Mouse (Mus musculus) embryonic facial prominence, embryonic 14.5 days (tissue): ENCODE measurements around the gene Fcho2. TPM values are rescaled to one million over a fixed set of nuclear protein-coding genes. Genes with fewer than 3 reads are reported as not detected.

Experiments
- ATAC-seq: fragments of 200-750 bp; cut with Nextera tagmentation; 2 replicates; pipeline ENCODE4 v1.8.0; 2017; ENCODE audit warnings: low read depth, moderate number of reproducible peaks, moderate TSS enrichment
- DNase-seq: peaks from one replicate; pipeline ENCODE4 v3.0.0-alpha.2; 2015; ENCODE audit warnings: low spot score
- H3K27ac ChIP-seq: fragments of 300-500 bp; sonication (generic); replicated peaks from 2 replicates; pipeline ENCODE4 v1.5.1; 2014; ENCODE audit warnings: low read depth, mild to moderate bottlenecking, low read length, moderate library complexity
- H3K27me3 ChIP-seq: fragments of 300-500 bp; sonication (generic); replicated peaks from 2 replicates; pipeline ENCODE4 v1.6.1; 2014; ENCODE audit warnings: low read length; ENCODE audit not compliant: control insufficient read depth, insufficient read depth
- H3K36me3 ChIP-seq: fragments of 300-500 bp; sonication (generic); 2 replicates; pipeline ENCODE4 v1.6.1; 2014; ENCODE audit warnings: low read length, mixed read lengths; ENCODE audit not compliant: control insufficient read depth, insufficient read depth
- H3K4me1 ChIP-seq: fragments of 300-500 bp; sonication (generic); 2 replicates; pipeline ENCODE4 v1.6.1; 2014; ENCODE audit warnings: antibody characterized with exemption, low read length; ENCODE audit not compliant: control insufficient read depth, insufficient read depth
- H3K4me2 ChIP-seq: fragments of 300-500 bp; sonication (generic); 2 replicates; pipeline ENCODE4 v1.6.1; 2014; ENCODE audit warnings: low read depth, mild to moderate bottlenecking, low read length, moderate library complexity, mixed read lengths
- H3K4me3 ChIP-seq: fragments of 300-500 bp; sonication (generic); 2 replicates; pipeline ENCODE4 v1.5.1; 2014; ENCODE audit warnings: low read depth, mild to moderate bottlenecking, low read length
- H3K9ac ChIP-seq: fragments of 300-500 bp; sonication (generic); 2 replicates; pipeline ENCODE4 v1.6.1; 2014; ENCODE audit warnings: low read depth, mild to moderate bottlenecking, low read length, moderate library complexity, mixed read lengths
- H3K9me3 ChIP-seq: fragments of 300-500 bp; sonication (generic); 2 replicates; pipeline ENCODE4 v1.6.1; 2016; ENCODE audit warnings: low read length; ENCODE audit not compliant: control insufficient read depth
- WGBS: fragments of 180-500 bp; shearing (Covaris S2); extraction: QIAGEN DNeasy Blood & Tissue Kit; methylation state at CpG from one replicate; pipeline ENCODE4 v1.1.7; 2014; 5-methylcytosine and 5-hydroxymethylcytosine counted together
- polyA plus RNA-seq: library from polyadenylated mRNA; unstranded; fragments of >200 nt; fragmentation: Nextera tagmentation; extraction: Ambion mirVana; gene quantifications from 2 replicates; pipeline ENCODE4 v1.2.1, GENCODE M21; 2014

The Fcho2 gene
- 25.2 and 26.3 TPM in 2 replicates for polyA plus RNA-seq

GRCm38 (mm10) chr13:98815147-98815785 is at the start of gene Fcho2:
Gene Fcho2 (minus strand): TSS chr13:98815449.
- no peaks in the 10 kb centered on the region for H3K36me3 ChIP-seq
- peak within 1 kb of the TSS; percentile 98 for H3K9ac ChIP-seq
- H3K27ac ChIP-seq = peak within 1 kb of the TSS; percentile 98
- peak within 1 kb of the TSS; percentile 62 for H3K4me2 ChIP-seq
- ATAC-seq = peak; percentile 98
- H3K4me1 ChIP-seq = peaks cover 9% of the 10 kb centered on the region
- no peaks in the 10 kb centered on the region for H3K27me3 ChIP-seq
- H3K9me3 ChIP-seq = no peaks in the 10 kb centered on the region
- H3K4me3 ChIP-seq = peak within 1 kb of the TSS; percentile 91
- peak; percentile 98 for DNase-seq
- under 1% methylated on average over 41 of the region's 61 CpGs for WGBS

- H3K4me3 ChIP-seq = no peak overlapping the region
- no peak overlapping the region for H3K4me2 ChIP-seq
- WGBS = 91% methylated on average over 8 of the region's 8 CpGs
- DNase-seq (no peak), ATAC-seq (no peak)
- H3K36me3 ChIP-seq = peaks cover 92% of the 10 kb centered on the region
- no peaks in the 10 kb centered on the region for H3K4me1 ChIP-seq
- H3K27ac ChIP-seq = no peak overlapping the region
- H3K9ac ChIP-seq = no peak overlapping the region
- no peaks in the 10 kb centered on the region for H3K9me3 ChIP-seq
- no peaks in the 10 kb centered on the region for H3K27me3 ChIP-seq
Observed at GRCm38 (mm10) chr13:98855291-98855690, 40.0 kb upstream of the Fcho2 start.

- H3K4me1 ChIP-seq = no peaks in the 10 kb centered on the region
- H3K9me3 ChIP-seq = no peaks in the 10 kb centered on the region
- peaks cover 74% of the 10 kb centered on the region for H3K36me3 ChIP-seq
- no peak overlapping the region for H3K4me2 ChIP-seq
- no peak for ATAC-seq
- H3K4me3 ChIP-seq = no peak overlapping the region
- H3K27ac ChIP-seq = no peak overlapping the region
- no peak overlapping the region for H3K9ac ChIP-seq
- 79% methylated on average over 1 of the region's 1 CpGs for WGBS
- H3K27me3 ChIP-seq = no peaks in the 10 kb centered on the region
- no peak for DNase-seq
Observed at GRCm38 (mm10) chr13:98845794-98846193, 30.5 kb upstream of the Fcho2 start.

DNA sequence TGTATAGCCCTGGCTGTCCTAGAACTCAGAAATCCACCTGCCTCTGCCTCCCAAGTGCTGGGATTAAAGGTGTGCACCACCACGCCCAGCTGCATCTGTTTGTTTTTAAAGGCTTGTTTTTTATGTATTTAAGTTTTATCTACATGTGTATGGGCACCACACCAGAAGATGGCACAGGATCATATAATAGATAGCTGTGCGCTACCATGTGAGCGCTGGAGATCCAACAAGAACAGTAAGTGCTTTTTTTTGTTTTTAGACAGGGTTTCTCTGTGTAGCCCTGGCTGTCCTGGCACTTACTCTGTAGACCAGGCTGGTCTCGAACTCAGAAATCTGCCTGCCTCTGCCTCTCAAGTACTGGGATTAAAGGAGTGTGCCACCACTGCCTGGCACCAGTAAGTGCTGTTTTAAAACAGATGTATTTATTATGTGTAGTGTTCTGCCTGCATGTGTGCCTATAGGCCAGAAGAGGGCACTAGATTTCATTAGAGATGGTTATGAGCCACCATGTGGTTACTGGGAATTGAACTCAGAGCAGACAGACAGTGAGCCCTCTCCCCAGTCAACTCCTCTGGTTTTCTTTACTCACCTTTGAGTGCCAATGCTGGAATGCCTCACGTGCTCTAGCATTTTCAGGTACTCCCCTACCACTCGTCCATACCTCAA is 21.3 kb upstream of the Fcho2 start:
- Histone ChIP-seq H3K27ac (no peak overlapping the region), H3K4me3 (no peak overlapping the region), H3K27me3 (no peaks in the 10 kb centered on the region), H3K4me2 (no peak overlapping the region), H3K36me3 (peaks cover 37% of the 10 kb centered on the region), H3K4me1 (no peaks in the 10 kb centered on the region), H3K9ac (no peak overlapping the region), H3K9me3 (no peaks in the 10 kb centered on the region)
- 89% methylated on average over 6 of the region's 6 CpGs for WGBS
- DNase-seq = no peak
- no peak for ATAC-seq

DNA sequence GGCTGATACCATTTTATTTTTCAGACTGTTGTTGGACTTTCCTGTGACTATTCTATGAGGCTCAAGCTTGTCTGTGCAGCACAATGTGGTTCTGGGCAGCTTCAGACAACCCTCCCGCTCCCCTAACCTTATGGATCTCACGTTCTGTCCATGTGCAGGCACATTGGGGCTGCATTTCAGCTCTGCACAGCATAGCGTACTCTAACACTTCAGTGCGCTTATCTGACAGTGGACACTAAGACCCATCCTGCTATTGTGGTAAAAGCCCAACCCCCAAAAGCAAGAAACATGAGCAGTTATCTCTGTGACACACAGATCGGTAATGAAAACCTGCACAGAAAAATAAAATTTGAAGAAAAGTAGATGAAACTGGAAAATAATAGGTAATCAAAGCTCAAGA is 20.5 kb upstream of the Fcho2 start:
- H3K27ac ChIP-seq = no peak overlapping the region
- H3K4me2 ChIP-seq = no peak overlapping the region
- no peaks in the 10 kb centered on the region for H3K9me3 ChIP-seq
- H3K4me3 ChIP-seq = no peak overlapping the region
- 87% methylated on average over 5 of the region's 5 CpGs for WGBS
- H3K36me3 ChIP-seq = peaks cover 31% of the 10 kb centered on the region
- H3K4me1 ChIP-seq = no peaks in the 10 kb centered on the region
- H3K9ac ChIP-seq = no peak overlapping the region
- no peak for ATAC-seq
- H3K27me3 ChIP-seq = no peaks in the 10 kb centered on the region
- DNase-seq = no peak

DNA sequence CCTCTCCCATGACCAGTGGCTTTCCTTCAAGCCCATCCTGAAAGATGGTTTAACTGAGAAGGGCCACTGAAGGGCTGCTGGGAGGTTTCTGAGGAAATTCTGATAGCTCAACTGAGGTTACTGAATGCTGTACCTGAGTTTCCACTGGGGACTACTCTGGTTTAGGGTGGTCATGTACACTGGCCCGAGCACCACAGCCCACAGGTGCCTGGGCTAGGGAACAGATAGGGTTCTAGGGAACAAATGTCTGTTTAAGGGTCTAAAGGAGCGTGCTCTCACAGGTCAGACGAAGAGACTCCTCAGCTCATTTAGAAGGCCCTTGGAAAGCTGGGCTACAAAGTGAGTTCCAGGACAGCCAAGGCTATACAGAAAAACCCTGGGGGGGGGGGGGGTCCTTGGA is 19.5 kb upstream of the Fcho2 start:
- Histone ChIP-seq H3K27ac (no peak overlapping the region), H3K27me3 (no peaks in the 10 kb centered on the region), H3K36me3 (peaks cover 25% of the 10 kb centered on the region), H3K4me3 (no peak overlapping the region), H3K9me3 (no peaks in the 10 kb centered on the region), H3K9ac (no peak overlapping the region), H3K4me2 (no peak overlapping the region), H3K4me1 (no peaks in the 10 kb centered on the region)
- ATAC-seq (no peak), DNase-seq (no peak)
- 79% methylated on average over 3 of the region's 3 CpGs for WGBS

GRCm38 (mm10) chr13:98834199-98834598 is 18.9 kb upstream of the Fcho2 start:
- ATAC-seq (no peak), DNase-seq (no peak)
- H3K27ac ChIP-seq = no peak overlapping the region
- no peak overlapping the region for H3K9ac ChIP-seq
- 88% methylated on average over 1 of the region's 1 CpGs for WGBS
- peaks cover 22% of the 10 kb centered on the region for H3K36me3 ChIP-seq
- H3K4me1 ChIP-seq = no peaks in the 10 kb centered on the region
- H3K4me2 ChIP-seq = no peak overlapping the region
- no peaks in the 10 kb centered on the region for H3K9me3 ChIP-seq
- no peak overlapping the region for H3K4me3 ChIP-seq
- H3K27me3 ChIP-seq = no peaks in the 10 kb centered on the region

GRCm38 (mm10) chr13:98832451-98833450 is 17.5 kb upstream of the Fcho2 start:
- Histone ChIP-seq H3K27ac (no peak overlapping the region), H3K4me3 (no peak overlapping the region), H3K36me3 (peaks cover 12% of the 10 kb centered on the region; the same call in 1 of the 2 replicates), H3K9me3 (no peaks in the 10 kb centered on the region), H3K4me2 (no peak overlapping the region), H3K27me3 (no peaks in the 10 kb centered on the region), H3K4me1 (no peaks in the 10 kb centered on the region), H3K9ac (no peak overlapping the region)
- no peak for DNase-seq
- 78% methylated on average over 10 of the region's 10 CpGs for WGBS
- ATAC-seq = no peak
